Mouse (Mus musculus) liver, adult 2 months (tissue): ENCODE results near the gene Ccdc167. TPM values are rescaled to one million over a fixed set of nuclear protein-coding genes. Genes with fewer than 3 reads are reported as not detected.

Experiments used
- DNase-seq: peaks from one replicate; pipeline ENCODE4 v3.0.0-alpha.2; 2011; ENCODE audit warnings: low read depth, low spot score; ENCODE audit errors: extremely low read depth
- H3K27ac ChIP-seq: fragments of 200-500 bp; replicated peaks from 2 replicates; pipeline ENCODE4 v1.5.1; 2012; ENCODE audit warnings: low read depth, mild to moderate bottlenecking, control low read depth, inconsistent platforms, low read length; ENCODE audit not compliant: insufficient read depth
- H3K27me3 ChIP-seq: fragments of 200-500 bp; 2 replicates; pipeline ENCODE4 v1.6.1; 2012; ENCODE audit warnings: mild to moderate bottlenecking, moderate library complexity, low read length, inconsistent platforms; ENCODE audit not compliant: control insufficient read depth, insufficient read depth
- H3K36me3 ChIP-seq: fragments of 200-500 bp; 2 replicates; pipeline ENCODE4 v1.6.1; 2012; ENCODE audit warnings: low read length, inconsistent platforms; ENCODE audit not compliant: control insufficient read depth, insufficient read depth
- H3K4me1 ChIP-seq: fragments of 200-500 bp; 2 replicates; pipeline ENCODE4 v1.6.1; 2011; ENCODE audit warnings: low read length; ENCODE audit not compliant: control insufficient read depth, insufficient read depth
- H3K4me3 ChIP-seq: fragments of 200-500 bp; 2 replicates; pipeline ENCODE4 v1.5.1; 2011; ENCODE audit warnings: low read depth, mild to moderate bottlenecking, control low read depth, low read length, moderate library complexity; ENCODE audit not compliant: insufficient read depth
- H3K79me2 ChIP-seq: fragments of 200-500 bp; 2 replicates; pipeline ENCODE4 v1.6.1; 2012; ENCODE audit warnings: inconsistent platforms, mild to moderate bottlenecking, low read length, moderate library complexity; ENCODE audit not compliant: control insufficient read depth, insufficient read depth
- H3K9ac ChIP-seq: fragments of 200-500 bp; 2 replicates; pipeline ENCODE4 v1.6.1; 2012; ENCODE audit warnings: low read depth, mild to moderate bottlenecking, control low read depth, inconsistent platforms, low read length
- CTCF ChIP-seq: fragments of 200-500 bp; IDR thresholded peaks from 2 replicates; pipeline ENCODE4 v1.5.1; 2011; ENCODE audit warnings: low read depth, low read length, control low read depth
- POLR2A ChIP-seq: fragments of 200-500 bp; IDR thresholded peaks from 2 replicates; pipeline ENCODE4 v1.6.1; 2011; ENCODE audit warnings: low read length, control low read depth; ENCODE audit not compliant: insufficient read depth; ENCODE audit errors: extremely low read depth
- WGBS: fragments of 180-500 bp; shearing (Covaris S2); methylation state at CpG from one replicate; pipeline ENCODE4 v1.1.7; 2018; 5-methylcytosine and 5-hydroxymethylcytosine counted together
- polyA plus RNA-seq: library from polyadenylated mRNA; depleted of rRNA; stranded (reverse); fragments of >200 nt; gene quantifications from 2 replicates; pipeline ENCODE4 v1.2.3, GENCODE M21; 2012; rRNA removed
- total RNA-seq: library from RNA; depleted of rRNA; stranded (reverse); fragments of >200 nt; gene quantifications from 2 replicates; pipeline ENCODE4 v1.2.3, GENCODE M21; 2014; rRNA removed

The Ccdc167 gene
- total and polyA plus RNA-seq, 2 experiments, result 4.2 to 5.5 TPM

DNA sequence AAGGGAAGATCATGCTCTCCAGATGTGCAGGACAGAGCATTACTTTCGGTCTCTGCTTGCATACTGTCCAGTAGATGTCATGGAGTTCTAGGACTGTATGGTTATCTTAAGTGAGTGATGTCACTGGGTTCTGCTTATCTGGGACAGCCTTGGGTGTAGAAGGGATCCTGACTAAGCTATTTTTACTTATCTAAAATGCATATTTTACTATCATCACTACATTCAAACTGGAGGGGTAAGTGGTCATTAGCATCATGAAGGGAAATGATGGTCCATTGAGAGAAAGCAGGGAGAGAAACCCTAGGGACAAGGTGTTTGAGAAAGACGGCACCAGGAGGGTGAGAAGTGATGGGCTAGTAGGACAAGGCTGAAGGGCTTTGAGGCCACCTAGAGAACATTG lies 58.6 kb downstream of the Ccdc167 start:
- 80% methylated on average over 2 of the region's 2 CpGs for WGBS
- no peak overlapping the region for H3K9ac ChIP-seq

DNA sequence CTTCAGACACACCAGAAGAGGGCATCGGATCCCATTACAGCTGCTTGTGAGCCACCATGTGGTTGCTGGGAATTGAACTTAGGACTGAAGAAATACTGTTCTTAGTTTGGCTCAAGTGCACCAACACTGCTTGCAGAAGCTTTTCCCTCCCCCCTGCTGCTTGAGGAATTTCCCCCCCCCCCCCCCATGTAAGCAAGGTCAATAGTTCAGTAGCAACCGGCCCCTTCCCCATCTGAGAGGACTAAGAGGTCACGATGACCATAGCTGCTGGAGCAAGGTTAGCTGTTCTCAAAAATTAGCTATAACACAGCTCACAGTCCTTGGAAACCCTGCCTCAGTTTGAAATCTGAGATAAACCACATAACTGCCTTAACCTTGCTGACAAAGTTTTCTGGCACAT lies 74.6 kb downstream of the Ccdc167 start:
- DNase-seq, result no peak
- no peaks in the 10 kb centered on the region for H3K79me2 ChIP-seq
- no peak overlapping the region for H3K27ac ChIP-seq
- no peak overlapping the region for H3K9ac ChIP-seq
- H3K4me1 ChIP-seq, result no peaks in the 10 kb centered on the region
- no peak for TF ChIP-seq CTCF
- WGBS, result 89% methylated on average over 3 of the region's 3 CpGs
- H3K27me3 ChIP-seq, result no peaks in the 10 kb centered on the region
- H3K36me3 ChIP-seq, result peaks cover 10% of the 10 kb centered on the region
- H3K4me3 ChIP-seq, result no peak overlapping the region

More for the DNA sequence above, 58.6 kb downstream of the Ccdc167 start:
- DNase-seq, result no peak
- no peaks in the 10 kb centered on the region; the same call in none of the 2 replicates for H3K4me1 ChIP-seq
- H3K27ac ChIP-seq, result no peak overlapping the region
- peaks cover 5% of the 10 kb centered on the region; the same call in 1 of the 2 replicates for H3K79me2 ChIP-seq
- no peaks in the 10 kb centered on the region for H3K27me3 ChIP-seq
- TF ChIP-seq CTCF (no peak), POLR2A (no peak)
- H3K4me3 ChIP-seq, result no peak overlapping the region
- H3K36me3 ChIP-seq, result peaks cover under 1% of the 10 kb centered on the region; the same call in 1 of the 2 replicates

DNA sequence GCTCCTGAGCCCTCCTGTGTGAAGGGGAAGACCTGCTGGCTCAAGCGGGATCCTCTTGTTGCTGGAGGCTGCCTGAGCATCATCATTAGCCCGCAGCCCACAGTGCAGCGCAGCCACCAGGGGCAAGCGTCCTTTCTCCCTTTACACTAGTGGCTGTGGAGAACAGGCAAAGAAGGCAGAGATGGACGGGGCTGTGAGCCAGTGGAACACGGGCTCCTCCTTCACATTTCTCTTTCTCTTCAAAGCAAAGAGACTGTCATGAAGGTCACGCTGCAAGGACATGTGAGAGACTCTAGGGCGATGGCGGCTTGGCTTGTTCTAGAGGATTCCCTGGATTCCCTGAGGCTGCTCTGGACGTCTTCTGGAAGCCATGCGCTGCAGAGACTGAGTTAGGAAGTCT lies 75.9 kb downstream of the Ccdc167 start:
- H3K36me3 ChIP-seq, result peaks cover 14% of the 10 kb centered on the region
- H3K79me2 ChIP-seq, result no peaks in the 10 kb centered on the region
- no peak overlapping the region for H3K4me3 ChIP-seq
- no peak for DNase-seq
- WGBS, result 95% methylated on average over 11 of the region's 11 CpGs
- no peak overlapping the region for H3K27ac ChIP-seq
- no peaks in the 10 kb centered on the region for H3K4me1 ChIP-seq
- no peak overlapping the region for H3K9ac ChIP-seq
- TF ChIP-seq CTCF (no peak), POLR2A (no peak)
- H3K27me3 ChIP-seq, result no peaks in the 10 kb centered on the region

GRCm38 (mm10) chr17:29637895-29638294 lies 78.9 kb downstream of the Ccdc167 start:
- DNase-seq, result no peak
- Histone ChIP-seq H3K79me2 (no peaks in the 10 kb centered on the region), H3K27ac (no peak overlapping the region), H3K4me3 (no peak overlapping the region), H3K36me3 (peaks cover 22% of the 10 kb centered on the region), H3K27me3 (no peaks in the 10 kb centered on the region), H3K4me1 (no peaks in the 10 kb centered on the region), H3K9ac (no peak overlapping the region)
- TF ChIP-seq CTCF, result no peak
- TF ChIP-seq POLR2A, result no peak
- WGBS, result 83% methylated on average over 8 of the region's 8 CpGs

DNA sequence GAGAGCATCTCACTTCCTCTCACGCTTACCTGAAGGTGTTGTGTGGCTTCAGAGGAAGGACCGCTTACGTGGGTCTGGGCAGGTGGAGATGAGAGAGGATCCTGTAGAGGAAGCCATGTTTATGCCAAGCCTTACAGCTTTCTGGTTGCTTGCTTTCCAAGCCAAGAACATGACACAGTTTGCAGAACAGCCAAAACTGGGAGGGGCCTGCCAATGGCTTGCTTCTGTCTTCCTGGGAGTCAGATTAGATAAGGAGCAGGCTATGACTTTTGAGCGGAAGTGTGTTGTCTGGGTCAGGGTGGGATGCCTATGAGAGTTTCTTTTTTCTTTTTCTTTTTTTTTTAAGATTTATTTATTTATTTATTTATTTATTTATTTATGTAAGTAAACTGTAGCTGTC lies 79.5 kb downstream of the Ccdc167 start:
- TF ChIP-seq CTCF, result no peak
- no peak for TF ChIP-seq POLR2A

More for the DNA sequence above, 79.5 kb downstream of the Ccdc167 start:
- Histone ChIP-seq H3K79me2 (no peaks in the 10 kb centered on the region), H3K27me3 (no peaks in the 10 kb centered on the region), H3K36me3 (peaks cover 22% of the 10 kb centered on the region), H3K9ac (no peak overlapping the region), H3K4me3 (no peak overlapping the region), H3K4me1 (no peaks in the 10 kb centered on the region), H3K27ac (no peak overlapping the region)
- DNase-seq, result peak; percentile 22
- whole genome bisulfite sequencing, result 84% methylated on average over 4 of the region's 4 CpGs

Other genes with a start within 250 kb of the Ccdc167 start
- 8.9 and 9.5 TPM in 2 replicates for gene Pim1, start 226.3 kb downstream of the Ccdc167 start, total RNA-seq
- 16.0 and 16.4 TPM in 2 replicates for gene Pim1, start 226.3 kb downstream of the Ccdc167 start, polyA plus RNA-seq
- not detected in 2 replicates for gene Gm17657, start 167.4 kb downstream of the Ccdc167 start, total RNA-seq
- not detected in 2 replicates for gene Gm17657, start 167.4 kb downstream of the Ccdc167 start, polyA plus RNA-seq
- 1.2 and 1.3 TPM in 2 replicates for gene Tbc1d22b, start 167.3 kb downstream of the Ccdc167 start, total RNA-seq
- gene Tbc1d22b, start 167.3 kb downstream of the Ccdc167 start, polyA plus RNA-seq, result 4.0 and 4.1 TPM in 2 replicates
- gene Tmem217, start 164.7 kb downstream of the Ccdc167 start, total RNA-seq, result not detected in 2 replicates
- gene Tmem217, start 164.7 kb downstream of the Ccdc167 start, polyA plus RNA-seq, result not detected in 2 replicates
- gene Rnf8, start 102.3 kb downstream of the Ccdc167 start, total RNA-seq, result 8.8 and 9.3 TPM in 2 replicates
- gene Rnf8, start 102.3 kb downstream of the Ccdc167 start, polyA plus RNA-seq, result 14.6 and 15.2 TPM in 2 replicates
- 1.9 TPM in 2 replicates for gene Gm28043, start 102.2 kb downstream of the Ccdc167 start, total RNA-seq
- gene Gm28043, start 102.2 kb downstream of the Ccdc167 start, polyA plus RNA-seq, result 0.60 and 0.66 TPM in 2 replicates
- 25.7 and 27.7 TPM in 2 replicates for gene Cmtr1, start 56.4 kb downstream of the Ccdc167 start, total RNA-seq
- 19.3 and 23.4 TPM in 2 replicates for gene Cmtr1, start 56.4 kb downstream of the Ccdc167 start, polyA plus RNA-seq